Mouse (Mus musculus) gastrocnemius, postnatal 4 days (tissue): ENCODE measurements around the gene Kat8. TPM values are rescaled to one million over a fixed set of nuclear protein-coding genes. Genes with fewer than 3 reads are reported as not detected.
"Not testable (repeated sequence)": the region's sequence is repeated elsewhere in the genome, so short reads cannot be mapped to it uniquely, and the experiment has no call there.

Experiments
- DNase-seq, 2 experiments: peaks; one replicate each; pipeline ENCODE4 v3.0.0; 2021 to 2022; ENCODE audit warnings: low spot score in 2 of 2, mixed read lengths in 2 of 2
- total RNA-seq, 2 experiments: library from RNA; stranded (reverse); gene quantifications; 2 replicates each; pipeline ENCODE4 v1.2.3; 2021

Kat8 gene
- total RNA-seq, 2 experiments from 2014 or later, result 18.5 to 23.2 TPM

GRCm38 (mm10) chr7:127895891-127896290 is 16.4 kb upstream of the Kat8 start:
- not testable (repeated sequence) for DNase-seq

GRCm38 (mm10) chr7:127896384-127896783 is 15.9 kb upstream of the Kat8 start:
- DNase-seq, result peak in 1 of 2 experiments; percentile 66

- DNase-seq, result no peak
Observed at GRCm38 (mm10) chr7:127897542-127897941, 14.8 kb upstream of the Kat8 start.

DNA sequence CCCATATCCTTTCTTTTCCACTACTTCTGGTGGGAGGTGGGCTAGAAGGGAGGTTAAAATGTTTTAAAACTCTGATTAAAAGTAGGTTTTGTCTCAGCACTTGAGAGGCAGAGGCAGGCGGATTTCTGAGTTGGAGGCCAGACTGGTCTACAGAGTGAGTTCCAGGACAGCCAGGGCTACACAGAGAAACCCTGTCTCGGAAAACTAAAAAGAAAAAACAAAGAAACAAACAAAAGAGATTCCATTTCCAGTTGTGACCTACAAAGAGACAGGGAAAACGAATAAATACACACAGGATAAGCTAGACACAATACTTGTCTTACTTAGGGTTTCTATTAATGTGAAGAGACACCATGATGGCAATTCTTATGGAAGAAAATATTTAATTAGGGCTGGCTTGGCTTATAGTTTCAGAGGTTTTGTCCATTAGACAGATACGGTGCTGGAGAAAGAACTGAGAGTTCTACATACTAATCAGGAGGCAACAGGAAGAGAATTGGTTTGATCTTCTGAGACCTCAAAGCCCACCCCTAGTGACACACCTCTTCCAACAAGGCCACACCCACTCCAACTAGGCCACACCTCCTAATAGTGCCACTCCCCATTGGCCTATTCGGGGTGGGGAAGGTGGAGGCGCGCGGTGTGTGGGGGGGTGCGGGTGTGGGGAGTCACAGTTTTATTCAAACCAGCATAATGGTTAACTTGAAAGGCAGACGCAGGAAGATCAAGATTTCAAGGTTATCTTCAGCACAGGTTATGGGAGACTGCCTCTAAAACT is 13.9 kb upstream of the Kat8 start:
- no peak for DNase-seq

DNA sequence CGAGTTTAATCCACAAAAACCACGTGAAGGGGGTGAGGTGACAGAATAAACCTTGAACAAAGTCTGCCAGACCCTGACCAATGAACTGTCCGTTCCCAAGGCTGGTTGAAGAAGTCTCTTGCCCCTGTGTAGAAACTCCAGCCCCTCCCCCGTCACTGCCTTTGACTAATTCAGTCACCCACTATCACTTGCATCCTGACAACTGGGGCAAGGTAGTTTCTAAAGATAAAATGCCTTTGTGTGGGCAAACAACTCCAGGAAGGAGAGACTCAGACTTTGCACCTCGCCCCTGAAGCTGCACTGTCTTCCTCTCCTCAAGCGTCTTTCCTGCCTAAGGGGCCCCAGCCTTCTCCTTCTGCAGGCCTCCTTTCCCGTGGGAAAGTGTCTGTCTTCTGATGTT is 12.3 kb upstream of the Kat8 start:
- DNase-seq, result no peak

GRCm38 (mm10) chr7:127901772-127902171 is 10.5 kb upstream of the Kat8 start:
- DNase-seq, result no peak

DNA sequence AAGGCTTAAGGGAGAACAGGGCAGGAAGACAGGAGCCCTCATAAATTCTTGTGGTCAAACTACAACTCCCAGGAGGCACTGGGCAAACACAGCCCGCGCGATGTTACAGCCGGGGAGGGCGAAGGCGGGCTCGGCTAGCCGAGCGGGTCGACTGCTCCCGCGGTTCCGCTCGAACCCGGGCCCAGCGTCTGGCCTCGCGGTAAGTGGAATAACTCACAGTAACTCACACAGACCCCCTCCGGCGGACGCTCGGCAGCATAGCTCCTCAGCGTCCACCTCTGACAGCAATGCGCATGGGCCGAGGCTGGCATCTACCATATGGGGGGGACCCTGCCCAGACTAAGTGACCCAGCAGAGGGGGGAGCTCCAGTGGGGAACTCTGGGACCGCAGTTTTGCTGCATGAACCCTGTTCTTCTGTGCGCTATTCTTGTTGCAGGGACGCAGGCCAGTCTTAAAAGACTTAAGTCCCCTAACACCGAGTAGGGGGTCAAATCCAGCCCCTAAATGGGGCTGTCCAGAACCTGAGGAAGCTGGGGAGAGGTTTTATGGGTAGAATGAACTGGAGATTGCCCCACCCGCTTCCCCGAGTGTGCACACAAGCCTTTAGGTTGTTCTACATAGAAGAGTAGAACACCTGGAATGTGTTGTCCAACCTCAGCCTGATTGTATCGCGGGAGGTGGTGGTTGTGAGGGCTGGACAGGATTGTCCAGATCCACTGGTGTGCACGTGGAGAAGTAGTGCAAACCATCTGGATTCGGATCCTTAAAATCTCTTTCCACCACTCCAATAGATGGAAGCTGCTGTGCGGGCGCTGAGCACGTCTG is 8.1 kb upstream of the Kat8 start, which contains the start of gene Bckdk:
TSS of gene Bckdk (plus strand) at position 112 of the 826 bp plus-strand sequence.
- DNase-seq, result peak; percentile 70 to 78

DNA sequence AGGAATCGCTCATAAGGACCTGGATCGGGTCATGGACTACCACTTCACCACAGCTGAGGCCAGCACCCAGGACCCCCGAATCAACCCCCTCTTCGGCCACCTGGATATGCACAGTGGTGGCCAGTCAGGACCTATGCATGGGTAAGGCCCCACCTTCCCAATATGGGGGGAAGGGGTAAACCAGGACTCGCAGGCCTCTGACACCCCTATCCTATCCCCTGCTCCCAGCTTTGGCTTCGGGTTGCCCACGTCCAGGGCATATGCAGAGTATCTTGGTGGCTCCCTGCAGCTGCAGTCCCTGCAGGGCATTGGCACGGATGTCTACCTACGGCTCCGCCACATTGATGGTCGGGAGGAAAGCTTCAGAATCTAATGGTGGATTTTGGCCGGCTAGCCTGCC is 4.4 kb upstream of the Kat8 start:
- no peak for DNase-seq

DNA sequence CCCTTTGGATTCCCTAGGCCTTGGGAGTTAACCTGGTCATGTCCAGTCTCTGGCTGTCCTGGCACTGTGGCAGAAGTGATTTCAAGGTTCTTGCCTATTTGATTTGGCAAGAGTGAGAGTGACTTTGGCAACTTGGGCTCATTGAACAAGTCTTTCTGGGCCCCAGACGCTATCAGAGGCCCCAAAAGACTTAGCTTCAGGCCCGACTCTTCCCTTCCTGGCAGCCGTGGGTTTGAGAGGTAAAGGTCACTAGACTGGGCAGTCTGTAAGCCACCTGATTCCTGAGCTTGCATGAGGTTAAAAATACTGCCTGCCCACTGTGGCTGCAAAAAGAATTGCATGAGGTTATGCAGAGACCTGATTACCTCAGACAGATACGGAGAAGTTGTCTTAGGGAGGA is 3.7 kb upstream of the Kat8 start:
- DNase-seq, result no peak

DNA sequence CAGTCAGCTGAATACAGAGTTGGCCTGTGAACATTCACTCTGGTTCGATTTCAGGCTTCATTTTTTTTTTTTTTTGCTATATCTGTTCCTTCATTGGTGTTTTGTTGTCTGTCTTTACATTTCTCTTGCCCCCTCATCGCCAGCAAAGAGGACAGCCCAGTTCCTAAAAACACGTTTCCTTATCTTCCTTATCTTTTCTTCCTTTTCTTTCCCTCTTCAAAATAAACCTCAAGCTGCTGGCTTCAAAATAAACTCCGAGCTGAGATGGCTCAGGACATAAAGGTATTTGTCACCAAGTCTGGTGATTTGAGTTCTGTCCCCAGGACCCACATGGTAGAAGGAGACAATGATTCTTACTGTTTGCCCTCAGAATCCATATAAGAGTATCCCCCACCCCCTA is 622 bp downstream of the Kat8 start:
- no peak for DNase-seq

GRCm38 (mm10) chr7:127915293-127915692 is 3.0 kb downstream of the Kat8 start:
- no peak for DNase-seq

GRCm38 (mm10) chr7:127918203-127918602 is 5.9 kb downstream of the Kat8 start:
- DNase-seq, result no peak

- no peak for DNase-seq
Observed at GRCm38 (mm10) chr7:127919290-127919689, 7.0 kb downstream of the Kat8 start.

DNA sequence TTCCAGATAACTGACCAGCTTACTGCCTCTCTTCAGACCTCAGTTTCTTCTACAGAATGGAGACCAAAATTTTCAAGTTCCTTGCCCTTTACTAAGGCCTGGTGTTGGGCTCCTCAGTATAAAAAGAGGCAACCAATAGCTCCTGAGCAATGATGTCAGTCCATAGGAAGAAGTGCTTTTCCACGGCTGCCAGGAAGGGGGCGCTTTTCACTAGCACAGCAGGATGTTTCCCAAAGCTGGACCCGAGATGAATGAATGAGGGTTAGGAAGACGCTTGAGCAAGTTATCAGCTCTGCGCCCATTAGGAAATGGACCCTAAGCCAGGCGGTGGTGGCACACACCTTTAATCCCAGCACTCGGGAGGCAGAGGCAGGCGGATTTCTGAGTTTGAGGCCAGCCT is 9.2 kb downstream of the Kat8 start:
- no peak for DNase-seq

DNA sequence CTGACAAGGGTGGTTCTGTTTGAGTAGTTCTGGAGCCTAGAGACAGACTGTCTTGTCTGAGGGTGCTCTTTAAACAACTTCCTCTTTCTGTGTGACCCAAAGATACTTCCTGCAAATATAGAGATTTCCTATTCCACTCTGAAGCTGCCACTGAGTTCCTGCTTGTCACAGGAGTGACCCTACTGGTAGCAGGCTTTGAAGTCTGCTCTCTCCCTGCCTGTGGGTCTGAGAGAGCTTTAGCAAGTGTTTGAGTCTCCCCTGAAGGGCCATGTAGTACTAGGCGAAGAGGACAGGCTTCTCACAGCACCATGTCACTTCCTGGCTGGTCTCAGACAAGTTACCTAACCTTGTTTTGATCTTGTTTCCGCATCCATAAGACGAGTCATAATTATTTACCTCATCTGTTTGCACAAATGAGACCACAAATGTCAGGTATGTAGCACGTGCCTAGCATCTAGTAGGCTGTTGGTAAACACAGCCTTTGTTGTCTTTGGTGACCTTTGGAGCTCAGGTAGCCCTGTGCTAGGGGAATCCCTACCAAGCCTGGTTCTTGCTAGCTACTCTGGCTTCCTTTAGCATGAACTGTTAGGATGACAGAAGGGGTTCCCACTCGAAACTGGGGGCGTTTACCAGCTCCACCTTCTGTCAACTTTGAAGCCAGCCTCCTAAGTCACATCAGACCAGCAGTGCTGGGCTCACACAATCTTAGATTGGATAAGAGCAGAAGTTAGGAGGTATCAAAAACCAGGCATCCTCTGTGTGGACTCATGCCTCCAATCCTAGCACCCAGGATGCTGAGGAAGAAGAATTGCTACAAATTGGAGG is 10.3 kb downstream of the Kat8 start:
- no peak for DNase-seq

DNA sequence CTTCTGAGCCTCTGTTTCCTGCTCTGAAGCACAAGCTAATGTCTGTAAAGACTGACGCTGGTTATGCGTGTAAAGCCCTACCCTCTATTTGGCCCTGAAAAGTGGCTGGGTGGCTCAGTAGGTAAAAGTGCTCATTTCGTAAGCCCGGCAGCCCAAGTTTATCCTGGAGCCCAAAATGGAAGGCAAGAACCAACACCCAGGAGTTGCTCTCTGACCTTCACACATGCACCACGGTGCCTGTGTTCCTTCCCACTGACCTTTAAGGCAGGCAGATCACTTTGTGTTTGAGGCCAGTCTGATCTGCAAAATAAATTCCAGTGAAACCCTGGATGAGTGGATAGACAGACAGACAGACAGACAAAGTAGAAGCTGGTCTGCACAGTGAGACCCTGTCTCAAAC is 11.4 kb downstream of the Kat8 start:
- no peak for DNase-seq

DNA sequence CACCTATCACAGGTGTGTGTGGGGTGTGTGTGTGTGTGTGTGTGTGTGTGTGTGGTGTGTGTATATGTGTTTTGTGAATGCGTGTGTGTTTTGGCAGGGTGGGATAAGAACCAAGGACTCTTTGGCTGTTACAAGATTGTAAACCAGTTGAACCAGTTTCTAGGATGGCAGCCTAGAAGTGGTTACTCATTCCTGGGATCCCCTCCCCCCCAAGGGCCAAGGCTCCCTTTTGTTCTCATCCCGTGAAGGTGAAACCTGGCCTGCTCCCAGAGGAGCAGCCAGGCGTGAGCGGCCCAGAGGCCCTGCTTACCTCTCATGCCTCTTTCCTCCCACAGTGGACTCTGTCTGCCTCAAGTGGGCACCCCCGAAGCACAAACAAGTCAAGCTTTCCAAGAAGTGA is 12.9 kb downstream of the Kat8 start:
- DNase-seq, result no peak

GRCm38 (mm10) chr7:127926066-127926465 is 13.8 kb downstream of the Kat8 start:
- no peak for DNase-seq

DNA sequence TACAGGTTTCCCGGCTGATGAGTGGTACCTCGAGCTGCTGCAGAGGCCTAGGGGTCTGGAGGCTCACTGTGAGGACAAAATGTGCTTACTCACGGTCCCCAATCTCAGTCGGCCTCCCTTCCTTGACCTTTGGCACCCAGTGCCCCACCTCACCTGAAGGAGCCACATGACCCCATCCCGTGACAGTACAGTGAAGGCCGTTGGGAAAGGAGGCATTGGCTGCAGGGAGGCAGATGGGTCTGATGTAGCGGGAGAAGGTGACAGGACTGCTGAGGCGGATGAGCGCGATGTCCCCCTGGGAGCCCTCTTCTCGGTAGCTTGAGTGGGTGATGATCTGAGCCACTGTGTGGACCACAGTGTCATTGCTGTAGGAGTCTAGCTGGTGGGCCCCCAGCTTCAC is 14.5 kb downstream of the Kat8 start:
- DNase-seq, result no peak

GRCm38 (mm10) chr7:127927726-127928125 is 15.4 kb downstream of the Kat8 start:
- no peak for DNase-seq

DNA sequence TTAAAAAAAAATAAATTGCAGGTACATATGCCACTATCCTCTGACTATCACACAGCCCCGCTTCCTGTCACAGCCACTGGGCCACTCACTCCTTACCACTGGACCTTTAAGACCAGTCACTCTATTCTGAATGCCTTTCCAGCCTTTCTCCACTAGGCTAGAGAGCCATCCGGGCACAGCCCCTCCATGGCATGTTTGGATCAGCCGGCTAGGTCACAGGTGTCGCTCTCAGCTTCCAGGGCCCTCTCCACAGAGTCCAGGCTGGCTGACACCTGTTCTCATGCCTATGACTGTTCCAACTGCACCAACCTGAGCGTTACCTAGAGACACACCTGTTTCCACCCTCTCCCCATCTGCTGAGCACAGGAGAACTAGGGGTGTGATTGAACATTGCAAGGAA is 16.3 kb downstream of the Kat8 start:
- no peak for DNase-seq

GRCm38 (mm10) chr7:127929923-127930322 is 17.6 kb downstream of the Kat8 start, which contains the start of gene Prss8:
Gene Prss8 (minus strand): TSS chr7:127930104.
- DNase-seq, result no peak
